Mouse (Mus musculus): ENCODE results near the gene Notch4.

Gene Notch4

GRCm38 (mm10) chr17:34569919-34570318 lies 5.9 kb downstream of the Notch4 start:
- no peak for DNase-seq (ENCODE audit: extremely low spot score, low spot score)

- no peak for DNase-seq (ENCODE audit: extremely low spot score, low spot score)
Measured at GRCm38 (mm10) chr17:34571875-34572274, 7.8 kb downstream of the Notch4 start.

GRCm38 (mm10) chr17:34572361-34572760 lies 8.3 kb downstream of the Notch4 start:
- DNase-seq (ENCODE audit: extremely low spot score, low spot score), result no peak

GRCm38 (mm10) chr17:34576577-34576976 lies 12.5 kb downstream of the Notch4 start:
- DNase-seq (ENCODE audit: extremely low spot score, low spot score), result no peak

GRCm38 (mm10) chr17:34578070-34578469 lies 14.0 kb downstream of the Notch4 start:
- DNase-seq (ENCODE audit: extremely low spot score, low spot score), result no peak

- no peak for DNase-seq (ENCODE audit: extremely low spot score, low spot score)
Measured at GRCm38 (mm10) chr17:34582528-34582927, 18.5 kb downstream of the Notch4 start.

GRCm38 (mm10) chr17:34583397-34583796 lies 19.3 kb downstream of the Notch4 start:
- DNase-seq (ENCODE audit: extremely low spot score, low spot score), result no peak

- no peak for DNase-seq (ENCODE audit: extremely low spot score, low spot score)
Measured at GRCm38 (mm10) chr17:34583819-34584218, 19.8 kb downstream of the Notch4 start.

- DNase-seq (ENCODE audit: extremely low spot score, low spot score), result no peak
Measured at GRCm38 (mm10) chr17:34585121-34585520, 21.1 kb downstream of the Notch4 start.

GRCm38 (mm10) chr17:34585877-34586771 lies 22.1 kb downstream of the Notch4 start:
- peak; percentile 53 for DNase-seq (ENCODE audit: extremely low spot score, low spot score)

- peak; percentile 96 for DNase-seq (ENCODE audit: extremely low spot score, low spot score)
Measured at GRCm38 (mm10) chr17:34586796-34587422, 22.8 kb downstream of the Notch4 start.

GRCm38 (mm10) chr17:34587423-34587811 lies 23.3 kb downstream of the Notch4 start:
- DNase-seq (ENCODE audit: extremely low spot score, low spot score), result peak; percentile 97

- DNase-seq (ENCODE audit: extremely low spot score, low spot score), result no peak
Measured at GRCm38 (mm10) chr17:34587814-34588213, 23.7 kb downstream of the Notch4 start.

- no peak for DNase-seq (ENCODE audit: extremely low spot score, low spot score)
Measured at GRCm38 (mm10) chr17:34588767-34589166, 24.7 kb downstream of the Notch4 start.

GRCm38 (mm10) chr17:34589206-34589605 lies 25.1 kb downstream of the Notch4 start:
- DNase-seq (ENCODE audit: extremely low spot score, low spot score), result no peak

GRCm38 (mm10) chr17:34589681-34590101 lies 25.6 kb downstream of the Notch4 start, which contains the start of gene Gpsm3:
TSS of gene Gpsm3 (plus strand) at chr17:34589806.
- DNase-seq (ENCODE audit: extremely low spot score, low spot score), result no peak

- DNase-seq (ENCODE audit: extremely low spot score, low spot score), result no peak
Measured at GRCm38 (mm10) chr17:34590154-34590987, 26.3 kb downstream of the Notch4 start.

GRCm38 (mm10) chr17:34591029-34591993 lies 27.2 kb downstream of the Notch4 start, which contains the start of gene Pbx2:
TSS of gene Pbx2 (plus strand) at chr17:34591266.
- DNase-seq (ENCODE audit: extremely low spot score, low spot score), result peak; percentile 62

- DNase-seq (ENCODE audit: extremely low spot score, low spot score), result peak; percentile 95
Measured at GRCm38 (mm10) chr17:34591994-34592375, 27.9 kb downstream of the Notch4 start.
